Mouse (Mus musculus): ENCODE data around the gene Gast.

Gene Gast

GRCm38 (mm10) chr11:100362209-100362978 is 28.2 kb downstream of the Gast start:
- DNase-seq (ENCODE audit: low spot score in 2 of 2), result peak in 1 of 2 experiments; percentile 75

GRCm38 (mm10) chr11:100362979-100363562 is 28.9 kb downstream of the Gast start:
- peak in 1 of 2 experiments; percentile 58 for DNase-seq (ENCODE audit: low spot score in 2 of 2)

- DNase-seq (ENCODE audit: low spot score in 2 of 2), result no peak
These were observed 34.9 kb downstream of the Gast start for GRCm38 (mm10) chr11:100369145-100369544.

GRCm38 (mm10) chr11:100369822-100370221 is 35.6 kb downstream of the Gast start:
- no peak for DNase-seq (ENCODE audit: low spot score in 2 of 2)

- DNase-seq (ENCODE audit: low spot score in 2 of 2), result no peak
These were observed 37.9 kb downstream of the Gast start for GRCm38 (mm10) chr11:100371981-100372558.

- DNase-seq (ENCODE audit: low spot score in 2 of 2), result no peak
These were observed 40.9 kb downstream of the Gast start for GRCm38 (mm10) chr11:100375127-100375526.

- no peak for DNase-seq (ENCODE audit: low spot score in 2 of 2)
These were observed 41.8 kb downstream of the Gast start for GRCm38 (mm10) chr11:100376005-100376404.

GRCm38 (mm10) chr11:100376746-100377389 is 42.7 kb downstream of the Gast start:
- DNase-seq (ENCODE audit: low spot score in 2 of 2), result no peak

GRCm38 (mm10) chr11:100377989-100378388 is 43.8 kb downstream of the Gast start:
- no peak for DNase-seq (ENCODE audit: low spot score in 2 of 2)

- no peak for DNase-seq (ENCODE audit: low spot score in 2 of 2)
These were observed 44.2 kb downstream of the Gast start for GRCm38 (mm10) chr11:100378446-100378845.

GRCm38 (mm10) chr11:100379311-100379710 is 45.1 kb downstream of the Gast start:
- no peak for DNase-seq (ENCODE audit: low spot score in 2 of 2)

GRCm38 (mm10) chr11:100382682-100383081 is 48.5 kb downstream of the Gast start:
- DNase-seq (ENCODE audit: low spot score in 2 of 2), result no peak

GRCm38 (mm10) chr11:100385016-100385415 is 50.8 kb downstream of the Gast start:
- DNase-seq (ENCODE audit: low spot score in 2 of 2), result no peak

- DNase-seq (ENCODE audit: low spot score in 2 of 2), result no peak
These were observed 52.4 kb downstream of the Gast start for GRCm38 (mm10) chr11:100386586-100386985.
